Comparison of ENCODE assay signal across 30 mouse cellular contexts in the genomic region with DNA sequence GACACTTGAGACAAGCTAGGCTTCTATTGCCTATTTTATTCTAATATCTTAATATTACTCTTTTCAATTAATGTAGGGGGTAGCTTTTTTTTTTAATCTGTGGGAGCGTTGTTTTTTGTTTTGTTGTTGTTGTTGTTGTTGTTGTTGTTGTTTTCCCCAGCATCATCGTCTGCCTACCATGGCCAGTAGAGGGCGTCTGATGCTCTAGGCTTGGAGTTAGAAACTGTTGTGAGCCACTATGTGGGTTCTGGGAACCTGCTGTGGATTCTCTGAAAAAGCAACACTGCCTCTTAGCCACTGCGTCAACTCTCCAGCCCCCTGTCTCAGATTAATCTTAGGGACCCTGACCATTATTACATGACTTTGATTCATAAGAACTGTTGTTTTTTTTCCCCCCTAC.
DNase-seq lines count a peak whose midpoint lies in the region; ATAC-seq and TF ChIP-seq lines count a peak whose summit lies in the region.
"Had no signal": no experiment of that assay in that cellular context is flagged by ENCODE, and none has a peak within 500 bp of the region (broad histone marks: within the 10 kb centered on the region; RNA-seq: fewer than 3 reads in every experiment).

No protein-coding gene starts in this region.

- no peak overlapping the region for H3K27ac ChIP-seq in lung, embryonic 14.5 days (ENCODE audit: low read depth)
- H3K27ac ChIP-seq: embryonic facial prominence, embryonic 12.5 days; forebrain, embryonic 15.5 days; hindbrain, embryonic 14.5 days; kidney, embryonic 15.5 days; limb, embryonic 10.5 days; limb, embryonic 15.5 days; liver, embryonic 14.5 days had no signal

- H3K4me1 ChIP-seq in lung, embryonic 14.5 days (ENCODE audit: insufficient read depth) = 0 out of 2 replicates have a peak, but pooled peaks cover 3% of the 10 kb centered on the region

- no peak overlapping the region for H3K4me3 ChIP-seq in lung, embryonic 14.5 days (ENCODE audit: low read depth, low read length)
- H3K4me3 ChIP-seq: embryonic facial prominence, embryonic 12.5 days; forebrain, embryonic 15.5 days; kidney, embryonic 15.5 days; limb, embryonic 10.5 days; limb, embryonic 15.5 days had no signal

- WGBS in lung, embryonic 14.5 days = 83% methylated on average over 4 of the region's 4 CpGs

- no peaks in the 10 kb centered on the region for H3K27me3 ChIP-seq in lung, embryonic 14.5 days (ENCODE audit: insufficient read depth, low read length)
- H3K27me3 ChIP-seq: embryonic facial prominence, embryonic 12.5 days; forebrain, embryonic 15.5 days; kidney, embryonic 15.5 days; limb, embryonic 15.5 days had no signal

- peak; percentile 19; the same call in 1 of the 2 replicates for TF ChIP-seq CTCF in lung, embryonic 14.5 days (IDR thresholded peaks at IDR 0.05; ENCODE audit: low read depth)

- ATAC-seq in lung, embryonic 14.5 days (ENCODE audit: insufficient read depth) = no peak
- ATAC-seq: forebrain, embryonic 15.5 days; inflammation-experienced regulatory T-cells, adult 6 months had no signal

- peak; percentile 21 for DNase-seq in heart, adult 11 months
- no peak for DNase-seq in heart, postnatal 4 days
- DNase-seq in lung, embryonic 14.5 days = no peak
- no peak for DNase-seq in lung, postnatal 4 days
- DNase-seq in ZHBTc4 (ENCODE audit: low read depth, low spot score) = peak; percentile 47
- DNase-seq in frontal cortex, postnatal 36 days (ENCODE audit: low spot score in 2 of 2) = no peak
- no peak for DNase-seq in ovary, postnatal 14 days (ENCODE audit: low spot score)
- DNase-seq: adrenal gland, postnatal 10 days; cerebellum, adult 11 months; cerebellum, adult 9-10 months; cerebellum, postnatal 36 days; heart, postnatal 36 days; kidney, adult 11 months; kidney, postnatal 36 days; lung, adult 2 months; lung, postnatal 14 days; right cerebral cortex, postnatal 25 days; spleen, adult 18-20 months; thymus, adult 18-20 months; thymus, postnatal 25 days had no signal

- no peak overlapping the region for H3K9ac ChIP-seq in lung, embryonic 14.5 days
- H3K9ac ChIP-seq: embryonic facial prominence, embryonic 12.5 days; forebrain, embryonic 15.5 days; hindbrain, embryonic 14.5 days; kidney, embryonic 15.5 days; limb, embryonic 15.5 days; liver, embryonic 14.5 days had no signal

- no peak overlapping the region for H3K4me2 ChIP-seq in lung, embryonic 14.5 days
- H3K4me2 ChIP-seq: embryonic facial prominence, embryonic 12.5 days; forebrain, embryonic 15.5 days; heart, embryonic 11.5 days; hindbrain, embryonic 14.5 days; kidney, embryonic 15.5 days; limb, embryonic 15.5 days; midbrain, embryonic 11.5 days had no signal

- no peaks in the 10 kb centered on the region for H3K9me3 ChIP-seq in lung, embryonic 14.5 days (ENCODE audit: low read depth, low read length)
- H3K9me3 ChIP-seq: embryonic facial prominence, embryonic 12.5 days; forebrain, embryonic 15.5 days; kidney, embryonic 15.5 days; limb, embryonic 10.5 days; limb, embryonic 15.5 days had no signal

- H3K36me3 ChIP-seq in lung, embryonic 14.5 days (ENCODE audit: insufficient read depth) = no peaks in the 10 kb centered on the region
- H3K36me3 ChIP-seq: embryonic facial prominence, embryonic 12.5 days; forebrain, embryonic 15.5 days; kidney, embryonic 15.5 days; limb, embryonic 10.5 days; limb, embryonic 15.5 days had no signal

Comparison
In these comparisons a context has a peak if more than half of its experiments do, and no peak if none do; other contexts are left out.
1. DNase-seq: peak in heart, adult 11 months (single experiment) and ZHBTc4 (single experiment); none in heart, postnatal 4 days (single experiment), lung, embryonic 14.5 days (single experiment), lung, postnatal 4 days (0 of 2), frontal cortex, postnatal 36 days (0 of 2) and ovary, postnatal 14 days (single experiment).